Mouse (Mus musculus): ENCODE data around the gene Rgl3. TPM values are rescaled to one million over a fixed set of nuclear protein-coding genes. Genes with fewer than 3 reads are reported as not detected.
A peak's percentile ranks its signal among the peaks of the same experiment; 100 is the strongest.

Gene Rgl3
- polyA plus RNA-seq, 1 experiment = 3.9 TPM

DNA sequence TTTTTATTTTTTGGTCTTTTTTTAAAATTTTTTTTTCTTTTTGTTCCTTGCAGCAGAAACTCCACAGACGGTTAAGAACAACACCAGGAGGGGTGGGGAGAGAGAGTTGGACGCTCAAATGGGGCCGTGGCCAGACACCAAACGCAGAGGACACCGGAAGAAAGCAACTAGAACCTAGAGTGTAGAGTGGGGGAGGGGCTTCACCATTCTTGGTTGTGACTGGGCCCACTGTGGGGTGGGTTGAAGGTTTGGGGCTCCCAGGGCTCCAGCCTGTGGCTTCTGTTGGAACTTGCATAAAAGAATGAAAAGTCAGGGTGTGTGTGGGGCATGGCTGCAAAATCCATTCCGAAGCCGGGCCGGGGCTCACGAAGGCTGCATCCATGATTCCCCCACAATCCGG, 27.0 kb upstream of the Rgl3 start:
- no peaks in the 10 kb centered on the region; the same call in 1 of the 2 replicates for H3K36me3 ChIP-seq (ENCODE audit: control insufficient read depth, insufficient read depth, low read length)

DNA sequence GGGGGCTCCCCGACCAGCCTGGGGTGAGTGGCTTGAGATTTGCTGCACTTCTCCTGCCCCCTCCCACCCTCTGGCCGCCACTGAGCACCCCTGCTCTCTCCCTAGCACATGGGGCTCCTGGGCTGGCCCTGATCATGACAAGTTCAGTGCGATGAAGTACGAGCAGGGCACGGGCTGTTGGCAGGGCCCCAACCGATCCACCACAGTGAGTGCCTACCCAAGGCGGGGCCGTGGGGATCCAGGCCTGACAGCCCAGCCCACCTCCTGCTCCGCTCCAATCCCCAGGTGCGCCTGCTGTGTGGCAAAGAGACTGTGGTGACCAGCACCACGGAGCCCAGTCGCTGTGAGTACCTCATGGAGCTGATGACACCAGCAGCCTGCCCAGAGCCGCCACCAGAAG, 23.5 kb upstream of the Rgl3 start:
- TF ChIP-seq CTCF (IDR thresholded peaks at IDR 0.05; ENCODE audit: control insufficient read depth, insufficient read depth, insufficient replicate concordance, low read depth, low read length) = no peak
- Histone ChIP-seq H3K27ac (ENCODE audit: control insufficient read depth, insufficient read depth, low read depth, low read length) (no peak overlapping the region), H3K36me3 (ENCODE audit: control insufficient read depth, insufficient read depth, low read length) (no peaks in the 10 kb centered on the region; the same call in 1 of the 2 replicates), H3K4me3 (ENCODE audit: control insufficient read depth, low read depth, low read length) (no peak overlapping the region), H3K4me1 (ENCODE audit: control insufficient read depth, insufficient read depth, low read length) (peaks cover 3% of the 10 kb centered on the region; the same call in 1 of the 2 replicates), H3K27me3 (ENCODE audit: control insufficient read depth, insufficient read depth, low read length) (no peaks in the 10 kb centered on the region)

More for the DNA sequence above, 27.0 kb upstream of the Rgl3 start:
- TF ChIP-seq CTCF (IDR thresholded peaks at IDR 0.05; ENCODE audit: control insufficient read depth, insufficient read depth, insufficient replicate concordance, low read depth, low read length) = no peak
- TF ChIP-seq POLR2A (IDR thresholded peaks at IDR 0.05; ENCODE audit: control insufficient read depth, low read depth, low read length) = no peak
- Histone ChIP-seq H3K4me3 (ENCODE audit: control insufficient read depth, low read depth, low read length) (no peak overlapping the region), H3K27ac (ENCODE audit: control insufficient read depth, insufficient read depth, low read depth, low read length) (no peak overlapping the region), H3K4me1 (ENCODE audit: control insufficient read depth, insufficient read depth, low read length) (peaks cover 3% of the 10 kb centered on the region; the same call in 1 of the 2 replicates), H3K27me3 (ENCODE audit: control insufficient read depth, insufficient read depth, low read length) (no peaks in the 10 kb centered on the region)

DNA sequence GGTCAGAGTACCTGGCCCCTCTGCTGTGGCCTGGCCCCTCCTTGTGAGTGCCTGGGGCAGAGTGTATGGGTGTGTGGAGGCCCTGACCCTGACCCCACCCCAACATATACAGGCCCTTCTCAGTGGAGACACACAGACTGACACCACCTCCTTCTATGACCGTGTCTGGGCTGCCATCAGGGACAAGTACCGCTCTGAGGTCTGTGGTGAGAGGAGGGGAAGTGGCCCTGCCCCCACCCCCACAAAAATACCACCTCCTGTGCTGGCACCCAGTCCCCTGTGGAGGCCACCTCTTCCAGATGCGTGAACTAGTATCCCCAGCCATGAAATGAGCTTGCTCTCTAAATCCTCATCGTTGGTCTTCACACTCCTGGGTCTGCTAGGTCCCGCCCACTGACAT, 21.8 kb upstream of the Rgl3 start:
- TF ChIP-seq CTCF (IDR thresholded peaks at IDR 0.05; ENCODE audit: control insufficient read depth, insufficient read depth, insufficient replicate concordance, low read depth, low read length) = no peak
- TF ChIP-seq POLR2A (IDR thresholded peaks at IDR 0.05; ENCODE audit: control insufficient read depth, low read depth, low read length) = no peak
- Histone ChIP-seq H3K4me1 (ENCODE audit: control insufficient read depth, insufficient read depth, low read length) (no peaks in the 10 kb centered on the region), H3K4me3 (ENCODE audit: control insufficient read depth, low read depth, low read length) (no peak overlapping the region), H3K27ac (ENCODE audit: control insufficient read depth, insufficient read depth, low read depth, low read length) (no peak overlapping the region), H3K36me3 (ENCODE audit: control insufficient read depth, insufficient read depth, low read length) (no peaks in the 10 kb centered on the region; the same call in none of the 2 replicates), H3K27me3 (ENCODE audit: control insufficient read depth, insufficient read depth, low read length) (no peaks in the 10 kb centered on the region)

DNA sequence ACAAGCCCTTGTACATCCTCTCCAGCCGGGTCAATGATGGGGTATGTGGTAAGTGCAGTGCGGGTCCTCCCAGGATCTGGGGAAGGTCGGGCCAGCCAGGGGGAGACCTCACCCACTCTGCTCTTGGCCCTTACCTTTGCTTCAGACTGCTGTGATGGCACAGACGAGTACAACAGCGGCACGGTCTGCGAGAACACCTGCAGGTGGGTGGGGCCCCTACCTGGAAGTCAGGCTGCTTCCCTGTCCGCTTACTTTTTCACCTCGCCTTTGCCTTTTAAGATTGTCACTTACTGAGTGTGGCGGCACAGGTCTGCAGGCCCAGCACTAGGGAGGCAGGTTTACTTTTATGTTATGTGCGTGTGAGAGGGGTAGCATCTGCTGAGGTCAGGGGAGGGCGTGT, 15.3 kb upstream of the Rgl3 start:
- H3K27me3 ChIP-seq (ENCODE audit: control insufficient read depth, insufficient read depth, low read length) = no peaks in the 10 kb centered on the region
- H3K4me1 ChIP-seq (ENCODE audit: control insufficient read depth, insufficient read depth, low read length) = peaks cover 9% of the 10 kb centered on the region
- peak overlapping the region; percentile 83 for H3K4me3 ChIP-seq (ENCODE audit: control insufficient read depth, low read depth, low read length)
- no peak for TF ChIP-seq POLR2A (IDR thresholded peaks at IDR 0.05; ENCODE audit: control insufficient read depth, low read depth, low read length)
- TF ChIP-seq CTCF (IDR thresholded peaks at IDR 0.05; ENCODE audit: control insufficient read depth, insufficient read depth, insufficient replicate concordance, low read depth, low read length) = no peak
- H3K36me3 ChIP-seq (ENCODE audit: control insufficient read depth, insufficient read depth, low read length) = no peaks in the 10 kb centered on the region; the same call in none of the 2 replicates
- H3K27ac ChIP-seq (ENCODE audit: control insufficient read depth, insufficient read depth, low read depth, low read length) = no peak overlapping the region

DNA sequence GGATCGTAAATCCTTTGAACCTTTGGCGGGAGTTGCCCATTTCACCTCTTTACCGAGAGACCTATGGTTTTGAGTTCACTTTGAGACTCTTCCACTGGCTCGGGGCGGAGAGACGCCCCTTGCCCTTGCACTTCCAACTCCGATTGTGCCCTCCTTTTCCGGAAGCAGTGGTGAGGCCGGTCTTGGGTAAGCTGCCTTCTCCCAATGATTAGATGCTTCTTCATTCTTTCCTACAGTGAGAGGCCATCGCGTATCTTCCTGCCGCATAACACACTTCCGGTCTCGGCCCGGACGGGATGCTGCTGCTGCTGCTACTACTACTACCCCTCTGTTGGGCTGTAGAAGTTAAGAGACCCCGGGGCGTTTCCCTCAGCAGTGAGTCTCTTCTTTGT, 13.9 kb upstream of the Rgl3 start:
- no peaks in the 10 kb centered on the region; the same call in none of the 2 replicates for H3K36me3 ChIP-seq (ENCODE audit: control insufficient read depth, insufficient read depth, low read length)
- peaks cover 9% of the 10 kb centered on the region for H3K4me1 ChIP-seq (ENCODE audit: control insufficient read depth, insufficient read depth, low read length)

DNA sequence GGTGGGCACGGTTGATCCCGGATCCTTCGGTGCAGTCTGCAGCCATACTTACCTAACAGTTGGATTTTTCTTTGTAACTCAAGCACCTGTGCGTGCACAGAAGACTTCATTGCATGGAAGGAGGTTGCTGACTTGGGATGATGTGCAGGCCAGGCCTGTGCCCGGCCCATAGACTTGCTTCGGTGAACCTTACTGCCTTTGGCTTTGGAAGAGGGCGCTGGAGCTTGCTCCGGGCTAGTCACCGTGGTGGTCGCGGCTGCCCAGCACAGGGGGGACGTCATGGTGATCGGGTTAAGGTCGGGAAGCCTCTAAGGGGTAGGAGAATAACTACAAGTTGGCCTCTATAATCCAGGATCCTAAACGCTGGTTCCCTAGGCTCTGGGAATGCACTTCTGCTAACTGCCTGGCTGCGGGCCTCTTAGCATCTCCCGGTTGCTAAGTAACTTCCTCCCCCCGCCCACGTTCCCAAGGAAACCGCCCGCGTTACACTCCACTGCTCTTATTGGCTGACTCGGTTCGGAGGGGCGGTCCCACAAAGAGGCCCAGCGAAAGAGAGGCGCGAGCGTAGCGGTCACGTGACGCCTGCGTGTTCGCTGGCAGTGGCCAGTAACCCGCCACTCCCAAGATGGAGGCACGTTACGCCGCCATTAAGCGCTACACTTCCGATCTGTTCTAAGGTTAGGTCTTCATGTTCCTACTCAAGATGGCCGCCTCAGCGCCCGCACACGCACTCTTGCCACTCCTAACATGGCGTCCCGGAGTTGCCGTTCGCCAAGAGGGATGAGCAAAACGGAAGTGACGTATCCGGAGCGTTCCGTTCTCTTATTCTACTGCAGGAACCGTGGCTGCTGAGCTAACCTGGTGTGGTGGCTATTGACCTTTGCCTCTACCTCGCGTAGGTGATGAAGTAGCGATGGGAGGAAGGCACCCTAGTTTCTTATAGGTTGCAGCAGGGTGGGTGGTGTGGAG, 13.2 kb upstream of the Rgl3 start, which contains the start of the genes Ccdc151 and Prkcsh:
Ccdc151 (minus strand) TSS at position 441 of the 969 bp plus-strand sequence.
Prkcsh (plus strand) TSS at position 613 of the 969 bp plus-strand sequence.
- peaks cover 2% of the 10 kb centered on the region for H3K36me3 ChIP-seq (ENCODE audit: control insufficient read depth, insufficient read depth, low read length)
- TF ChIP-seq CTCF (IDR thresholded peaks at IDR 0.05; ENCODE audit: control insufficient read depth, insufficient read depth, insufficient replicate concordance, low read depth, low read length) = 0 out of 2 replicates have a peak, but pooled peaks have one; percentile 4
- TF ChIP-seq POLR2A (IDR thresholded peaks at IDR 0.05; ENCODE audit: control insufficient read depth, low read depth, low read length) = peak; percentile 81
- peak within 1 kb of the TSS; percentile 92 for H3K27ac ChIP-seq (ENCODE audit: control insufficient read depth, insufficient read depth, low read depth, low read length)
- no peaks in the 10 kb centered on the region for H3K27me3 ChIP-seq (ENCODE audit: control insufficient read depth, insufficient read depth, low read length)
- peaks cover 9% of the 10 kb centered on the region for H3K4me1 ChIP-seq (ENCODE audit: control insufficient read depth, insufficient read depth, low read length)
- peak within 1 kb of the TSS; percentile 83 for H3K4me3 ChIP-seq (ENCODE audit: control insufficient read depth, low read depth, low read length)

More for the DNA sequence above, 13.9 kb upstream of the Rgl3 start:
- TF ChIP-seq CTCF (IDR thresholded peaks at IDR 0.05; ENCODE audit: control insufficient read depth, insufficient read depth, insufficient replicate concordance, low read depth, low read length) (no peak), POLR2A (IDR thresholded peaks at IDR 0.05; ENCODE audit: control insufficient read depth, low read depth, low read length) (no peak)
- Histone ChIP-seq H3K27ac (ENCODE audit: control insufficient read depth, insufficient read depth, low read depth, low read length) (peak overlapping the region; percentile 41), H3K4me3 (ENCODE audit: control insufficient read depth, low read depth, low read length) (peak overlapping the region; percentile 83), H3K27me3 (ENCODE audit: control insufficient read depth, insufficient read depth, low read length) (no peaks in the 10 kb centered on the region)

DNA sequence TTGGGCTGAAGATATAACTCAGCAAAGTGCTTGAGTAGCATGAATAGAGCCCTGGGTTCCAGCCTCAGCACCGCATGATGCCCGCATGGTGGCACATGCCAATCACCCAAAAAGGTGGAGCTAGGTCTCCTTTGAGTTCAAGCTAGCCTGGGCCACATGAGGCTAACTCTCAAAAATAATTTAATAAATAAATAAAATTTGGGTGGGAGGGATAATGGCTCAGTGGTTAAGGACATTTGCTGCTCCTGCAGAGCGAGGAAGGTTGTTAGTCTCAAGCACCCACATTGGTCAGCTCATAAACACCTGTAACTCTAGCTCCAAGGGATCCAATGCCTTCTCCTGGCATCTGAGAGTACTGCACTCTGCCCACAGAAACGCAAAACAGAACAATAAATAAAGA, 12.4 kb upstream of the Rgl3 start:
- Histone ChIP-seq H3K4me3 (ENCODE audit: control insufficient read depth, low read depth, low read length) (peak overlapping the region; percentile 83), H3K27ac (ENCODE audit: control insufficient read depth, insufficient read depth, low read depth, low read length) (no peak overlapping the region), H3K4me1 (ENCODE audit: control insufficient read depth, insufficient read depth, low read length) (peaks cover 9% of the 10 kb centered on the region), H3K27me3 (ENCODE audit: control insufficient read depth, insufficient read depth, low read length) (no peaks in the 10 kb centered on the region), H3K36me3 (ENCODE audit: control insufficient read depth, insufficient read depth, low read length) (peaks cover 2% of the 10 kb centered on the region)
- no peak for TF ChIP-seq CTCF (IDR thresholded peaks at IDR 0.05; ENCODE audit: control insufficient read depth, insufficient read depth, insufficient replicate concordance, low read depth, low read length)
- no peak for TF ChIP-seq POLR2A (IDR thresholded peaks at IDR 0.05; ENCODE audit: control insufficient read depth, low read depth, low read length)

Measured in testis, adult 2 months (tissue).